Mouse (Mus musculus): ENCODE measurements around the gene Asb3. TPM values are rescaled to one million over a fixed set of nuclear protein-coding genes. Genes with fewer than 3 reads are reported as not detected.

The Asb3 gene
- 30.3 and 35.4 TPM in 2 replicates for polyA plus RNA-seq (2014; fragmentation: Nextera tagmentation; extraction: Ambion mirVana)

- H3K4me2 ChIP-seq (ENCODE audit: low read depth, low read length), result peak within 1 kb of the TSS; percentile 49
- no peaks in the 10 kb centered on the region for H3K9me3 ChIP-seq (ENCODE audit: control insufficient read depth, low read length)
- peak within 1 kb of the TSS; percentile 56 for H3K9ac ChIP-seq (replicated peaks; ENCODE audit: low read depth, low read length)
- H3K36me3 ChIP-seq (ENCODE audit: control insufficient read depth, insufficient read depth, low read length), result no peaks in the 10 kb centered on the region
- H3K27ac ChIP-seq (ENCODE audit: low read depth, low read length), result peak within 1 kb of the TSS; percentile 55
- no peaks in the 10 kb centered on the region for H3K4me1 ChIP-seq (ENCODE audit: control insufficient read depth, insufficient read depth, low read length)
- WGBS, result 3% methylated on average over 41 of the region's 41 CpGs
- H3K4me3 ChIP-seq (ENCODE audit: low read depth, low read length), result peak within 1 kb of the TSS; percentile 41
- no peaks in the 10 kb centered on the region for H3K27me3 ChIP-seq (ENCODE audit: control insufficient read depth, insufficient read depth, low read length)
- ATAC-seq (ENCODE audit: low read depth), result peak; percentile 97
Measured at GRCm38 (mm10) chr11:30885171-30885871, at the start of gene Asb3, which contains the start of gene Gpr75. Gene Asb3, plus strand, starts transcription at chr11:30885416. Gene Gpr75, plus strand, starts transcription at chr11:30885358.

GRCm38 (mm10) chr11:30838793-30839192, 46.4 kb upstream of the Asb3 start:
- Histone ChIP-seq H3K4me2 (ENCODE audit: low read depth, low read length) (no peak overlapping the region), H3K27ac (ENCODE audit: low read depth, low read length) (no peak overlapping the region), H3K9ac (replicated peaks; ENCODE audit: low read depth, low read length) (no peak overlapping the region), H3K27me3 (ENCODE audit: control insufficient read depth, insufficient read depth, low read length) (no peaks in the 10 kb centered on the region), H3K4me1 (ENCODE audit: control insufficient read depth, insufficient read depth, low read length) (no peaks in the 10 kb centered on the region), H3K9me3 (ENCODE audit: control insufficient read depth, low read length) (no peaks in the 10 kb centered on the region), H3K4me3 (ENCODE audit: low read depth, low read length) (no peak overlapping the region), H3K36me3 (ENCODE audit: control insufficient read depth, insufficient read depth, low read length) (peaks cover 33% of the 10 kb centered on the region)
- ATAC-seq (ENCODE audit: low read depth), result no peak
- WGBS, result 98% methylated on average over 2 of the region's 2 CpGs

- Histone ChIP-seq H3K4me1 (ENCODE audit: control insufficient read depth, insufficient read depth, low read length) (no peaks in the 10 kb centered on the region), H3K27me3 (ENCODE audit: control insufficient read depth, insufficient read depth, low read length) (no peaks in the 10 kb centered on the region), H3K36me3 (ENCODE audit: control insufficient read depth, insufficient read depth, low read length) (peaks cover 33% of the 10 kb centered on the region), H3K4me2 (ENCODE audit: low read depth, low read length) (no peak overlapping the region), H3K9me3 (ENCODE audit: control insufficient read depth, low read length) (no peaks in the 10 kb centered on the region), H3K4me3 (ENCODE audit: low read depth, low read length) (no peak overlapping the region), H3K9ac (replicated peaks; ENCODE audit: low read depth, low read length) (no peak overlapping the region), H3K27ac (ENCODE audit: low read depth, low read length) (no peak overlapping the region)
- ATAC-seq (ENCODE audit: low read depth), result no peak
- 96% methylated on average over 1 of the region's 1 CpGs for WGBS
Measured at GRCm38 (mm10) chr11:30844355-30844754, 40.9 kb upstream of the Asb3 start.

- no peak for ATAC-seq (ENCODE audit: low read depth)
- no peak overlapping the region for H3K4me3 ChIP-seq (ENCODE audit: low read depth, low read length)
- no peak overlapping the region for H3K9ac ChIP-seq (replicated peaks; ENCODE audit: low read depth, low read length)
- no peaks in the 10 kb centered on the region for H3K4me1 ChIP-seq (ENCODE audit: control insufficient read depth, insufficient read depth, low read length)
- H3K27ac ChIP-seq (ENCODE audit: low read depth, low read length), result no peak overlapping the region
- no peaks in the 10 kb centered on the region for H3K27me3 ChIP-seq (ENCODE audit: control insufficient read depth, insufficient read depth, low read length)
- H3K36me3 ChIP-seq (ENCODE audit: control insufficient read depth, insufficient read depth, low read length), result peaks cover 30% of the 10 kb centered on the region
- H3K4me2 ChIP-seq (ENCODE audit: low read depth, low read length), result no peak overlapping the region
- H3K9me3 ChIP-seq (ENCODE audit: control insufficient read depth, low read length), result no peaks in the 10 kb centered on the region
Measured at GRCm38 (mm10) chr11:30872425-30872824, 12.8 kb upstream of the Asb3 start.

DNA sequence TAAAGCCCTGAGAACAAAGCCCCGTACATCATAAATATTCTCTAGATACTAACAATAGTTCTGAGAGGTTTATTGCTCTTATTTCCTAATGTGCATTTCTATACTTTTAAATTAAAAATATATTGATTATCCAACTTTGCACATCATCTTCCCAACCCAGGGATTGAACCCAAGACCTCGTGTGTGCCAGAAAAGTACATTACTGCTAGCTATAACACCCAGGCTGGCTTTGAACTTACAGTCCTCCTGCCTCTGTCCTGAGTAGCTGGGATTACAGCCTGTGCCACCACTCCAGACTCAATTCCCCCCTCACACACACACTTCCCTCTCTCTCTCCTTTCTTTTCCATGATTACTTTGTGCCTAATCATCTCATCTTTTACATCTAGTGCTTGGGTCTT, 2.9 kb downstream of the Asb3 start:
- Histone ChIP-seq H3K4me1 (ENCODE audit: control insufficient read depth, insufficient read depth, low read length) (no peaks in the 10 kb centered on the region), H3K9ac (replicated peaks; ENCODE audit: low read depth, low read length) (no peak overlapping the region)
- WGBS, result 82% methylated on average over 2 of the region's 2 CpGs

DNA sequence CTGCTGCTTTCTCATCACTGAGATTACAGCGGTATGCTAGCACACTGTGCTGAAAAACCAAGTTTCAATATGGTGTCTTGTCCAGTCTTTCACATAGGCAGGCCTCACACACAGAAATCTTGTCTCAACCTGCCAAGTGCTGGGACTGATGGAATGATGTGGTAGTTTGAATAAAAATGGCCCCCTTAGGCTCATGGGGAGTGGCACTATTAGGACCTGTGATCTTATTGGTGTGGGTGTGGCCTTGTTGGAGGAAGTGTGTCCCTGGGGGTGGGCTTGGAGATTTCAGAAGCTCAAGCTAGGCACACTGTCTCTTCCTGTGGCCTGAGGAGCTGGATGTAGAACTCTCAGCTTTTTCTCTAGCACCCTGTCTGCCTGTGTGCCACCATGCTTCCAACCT, 11.0 kb downstream of the Asb3 start:
- H3K36me3 ChIP-seq (ENCODE audit: control insufficient read depth, insufficient read depth, low read length), result no peaks in the 10 kb centered on the region
- H3K27ac ChIP-seq (ENCODE audit: low read depth, low read length), result no peak overlapping the region
- H3K4me2 ChIP-seq (ENCODE audit: low read depth, low read length), result no peak overlapping the region
- ATAC-seq (ENCODE audit: low read depth), result no peak
- H3K9ac ChIP-seq (replicated peaks; ENCODE audit: low read depth, low read length), result no peak overlapping the region
- no peak overlapping the region for H3K4me3 ChIP-seq (ENCODE audit: low read depth, low read length)
- H3K9me3 ChIP-seq (ENCODE audit: control insufficient read depth, low read length), result no peaks in the 10 kb centered on the region
- H3K4me1 ChIP-seq (ENCODE audit: control insufficient read depth, insufficient read depth, low read length), result no peaks in the 10 kb centered on the region
- no peaks in the 10 kb centered on the region for H3K27me3 ChIP-seq (ENCODE audit: control insufficient read depth, insufficient read depth, low read length)
- 94% methylated on average over 1 of the region's 1 CpGs for WGBS

More for the DNA sequence above, 2.9 kb downstream of the Asb3 start:
- no peak overlapping the region for H3K4me2 ChIP-seq (ENCODE audit: low read depth, low read length)
- no peak overlapping the region for H3K4me3 ChIP-seq (ENCODE audit: low read depth, low read length)
- no peaks in the 10 kb centered on the region for H3K9me3 ChIP-seq (ENCODE audit: control insufficient read depth, low read length)
- no peaks in the 10 kb centered on the region for H3K27me3 ChIP-seq (ENCODE audit: control insufficient read depth, insufficient read depth, low read length)
- no peak overlapping the region for H3K27ac ChIP-seq (ENCODE audit: low read depth, low read length)
- no peak for ATAC-seq (ENCODE audit: low read depth)
- no peaks in the 10 kb centered on the region for H3K36me3 ChIP-seq (ENCODE audit: control insufficient read depth, insufficient read depth, low read length)

DNA sequence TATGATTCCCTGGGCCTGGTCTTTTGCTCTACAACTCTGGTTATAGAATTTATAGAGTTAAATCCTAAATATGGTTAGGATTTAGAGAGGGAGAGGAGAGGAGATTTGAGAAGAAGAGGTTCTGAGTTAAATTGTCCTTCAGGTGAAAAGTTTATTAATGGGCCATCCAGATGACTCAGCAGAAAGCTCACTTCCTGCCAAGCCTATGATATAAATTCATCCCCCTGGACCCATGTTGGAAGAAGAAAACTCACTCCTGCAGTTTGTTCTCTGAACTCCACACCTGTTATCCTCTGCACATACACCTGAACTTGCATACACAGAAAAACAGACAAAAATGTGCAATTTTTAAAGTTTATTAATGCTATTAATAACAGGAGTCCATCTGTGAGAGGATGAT, 14.1 kb downstream of the Asb3 start:
- Histone ChIP-seq H3K36me3 (ENCODE audit: control insufficient read depth, insufficient read depth, low read length) (no peaks in the 10 kb centered on the region), H3K9ac (replicated peaks; ENCODE audit: low read depth, low read length) (no peak overlapping the region), H3K4me2 (ENCODE audit: low read depth, low read length) (no peak overlapping the region), H3K9me3 (ENCODE audit: control insufficient read depth, low read length) (no peaks in the 10 kb centered on the region), H3K4me1 (ENCODE audit: control insufficient read depth, insufficient read depth, low read length) (no peaks in the 10 kb centered on the region), H3K27me3 (ENCODE audit: control insufficient read depth, insufficient read depth, low read length) (no peaks in the 10 kb centered on the region), H3K27ac (ENCODE audit: low read depth, low read length) (no peak overlapping the region), H3K4me3 (ENCODE audit: low read depth, low read length) (no peak overlapping the region)
- ATAC-seq (ENCODE audit: low read depth), result no peak

DNA sequence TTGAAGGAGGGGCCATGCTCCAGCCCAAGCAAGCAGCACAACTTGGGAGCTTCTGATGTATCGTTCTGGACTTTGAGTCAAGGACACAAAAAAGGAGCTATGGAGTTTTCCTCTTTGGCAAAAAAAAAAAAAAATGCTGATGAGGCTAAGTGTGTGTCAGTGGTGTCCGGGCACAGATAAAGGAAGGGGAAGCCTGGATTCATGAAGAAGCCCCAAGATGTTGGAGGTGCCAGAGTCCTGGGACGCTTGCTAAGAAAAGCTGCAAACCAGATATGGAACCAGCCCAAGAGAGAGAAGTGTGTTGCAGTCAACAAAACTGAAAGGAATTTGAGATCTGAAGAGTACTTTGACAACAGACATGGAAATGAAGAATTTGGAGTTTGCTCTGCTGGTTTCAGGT, 27.1 kb downstream of the Asb3 start:
- H3K4me3 ChIP-seq (ENCODE audit: low read depth, low read length), result no peak overlapping the region

DNA sequence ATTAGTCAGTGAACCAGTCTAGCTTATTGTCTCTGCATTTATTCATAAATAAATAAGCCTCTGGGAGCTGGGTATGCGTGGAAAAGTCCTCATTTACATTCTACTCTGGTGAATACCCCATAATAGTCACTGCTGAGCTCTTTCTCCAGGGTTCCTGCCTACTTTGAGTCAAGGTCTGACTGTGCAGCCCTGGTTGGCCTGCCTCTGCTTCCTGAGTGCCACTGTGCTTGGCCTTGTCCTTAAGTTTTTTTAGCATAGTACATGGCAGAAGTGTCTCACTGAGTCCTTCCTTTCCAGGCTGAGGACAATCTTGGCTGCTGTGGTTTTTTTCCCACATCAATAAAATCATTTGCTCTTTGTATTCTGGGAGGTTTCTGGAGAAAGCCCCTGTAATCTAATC, 35.4 kb downstream of the Asb3 start:
- Histone ChIP-seq H3K27me3 (ENCODE audit: control insufficient read depth, insufficient read depth, low read length) (no peaks in the 10 kb centered on the region), H3K9me3 (ENCODE audit: control insufficient read depth, low read length) (no peaks in the 10 kb centered on the region), H3K9ac (replicated peaks; ENCODE audit: low read depth, low read length) (no peak overlapping the region), H3K4me3 (ENCODE audit: low read depth, low read length) (no peak overlapping the region), H3K4me2 (ENCODE audit: low read depth, low read length) (no peak overlapping the region), H3K27ac (ENCODE audit: low read depth, low read length) (no peak overlapping the region), H3K36me3 (ENCODE audit: control insufficient read depth, insufficient read depth, low read length) (no peaks in the 10 kb centered on the region), H3K4me1 (ENCODE audit: control insufficient read depth, insufficient read depth, low read length) (no peaks in the 10 kb centered on the region)
- ATAC-seq (ENCODE audit: low read depth), result no peak
- WGBS, result 50% methylated on average over 1 of the region's 1 CpGs

More for the DNA sequence above, 27.1 kb downstream of the Asb3 start:
- H3K4me1 ChIP-seq (ENCODE audit: control insufficient read depth, insufficient read depth, low read length), result no peaks in the 10 kb centered on the region
- no peaks in the 10 kb centered on the region for H3K27me3 ChIP-seq (ENCODE audit: control insufficient read depth, insufficient read depth, low read length)
- H3K9me3 ChIP-seq (ENCODE audit: control insufficient read depth, low read length), result no peaks in the 10 kb centered on the region
- no peak overlapping the region for H3K4me2 ChIP-seq (ENCODE audit: low read depth, low read length)
- no peaks in the 10 kb centered on the region for H3K36me3 ChIP-seq (ENCODE audit: control insufficient read depth, insufficient read depth, low read length)
- H3K27ac ChIP-seq (ENCODE audit: low read depth, low read length), result no peak overlapping the region
- no peak for ATAC-seq (ENCODE audit: low read depth)
- H3K9ac ChIP-seq (replicated peaks; ENCODE audit: low read depth, low read length), result no peak overlapping the region
- WGBS, result 83% methylated on average over 3 of the region's 3 CpGs

Measured in neural tube, embryonic 14.5 days (tissue).